Mouse (Mus musculus): ENCODE measurements around the gene Siah1a. TPM values are rescaled to one million over a fixed set of nuclear protein-coding genes. Genes with fewer than 3 reads are reported as not detected.

The Siah1a gene
- 22.2 and 26.8 TPM in 2 replicates for polyA plus RNA-seq (2015; fragmentation: Nextera tagmentation; extraction: Ambion mirVana)

DNA sequence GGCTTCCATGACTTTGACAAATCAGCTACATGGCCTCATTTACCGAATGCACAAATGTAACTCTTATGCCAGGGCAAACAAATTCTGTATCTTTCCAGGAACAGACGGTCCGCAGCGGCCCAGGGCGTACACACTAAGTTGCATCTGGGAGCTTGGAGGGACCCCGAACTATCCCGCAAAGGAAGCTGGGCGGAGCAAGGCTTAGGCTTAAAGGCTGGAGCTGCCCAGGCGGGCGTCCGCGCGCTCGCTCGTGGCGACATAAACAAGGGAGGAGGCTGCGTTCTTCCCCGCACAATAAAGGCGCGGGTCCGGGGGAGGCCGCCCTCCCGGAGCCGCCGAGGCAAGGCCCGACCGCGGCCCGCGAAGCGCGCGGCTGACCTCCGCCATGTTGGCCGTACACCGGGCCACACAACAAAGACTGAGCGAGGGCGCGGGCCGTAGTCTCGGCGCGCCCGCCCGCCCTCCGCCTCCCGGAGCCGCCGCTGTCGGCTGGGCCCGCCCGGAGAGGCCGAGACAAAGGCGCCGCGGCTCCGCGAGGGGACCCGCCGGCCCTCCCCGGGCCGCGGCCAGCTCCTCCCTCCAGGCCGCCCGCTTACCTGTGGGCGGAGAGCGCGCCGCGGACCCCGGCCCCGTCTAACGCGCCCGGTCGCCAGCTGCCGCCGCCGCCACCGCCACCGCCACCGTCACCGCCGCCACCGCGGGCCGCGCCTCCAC is at the start of gene Siah1a, which contains the start of gene Gm10638:
Siah1a (minus strand) TSS at position 714 of the 714 bp plus-strand sequence.
Gm10638 (plus strand) TSS at position 479 of the 714 bp plus-strand sequence.

Other genes with a start within 250 kb of the Siah1a start
- 0.06 and 0.07 TPM in 2 replicates for gene Abcc12, start 165.2 kb downstream of the Siah1a start, polyA plus RNA-seq (2015; fragmentation: Nextera tagmentation; extraction: Ambion mirVana)
- gene Lonp2, start 121.9 kb downstream of the Siah1a start, polyA plus RNA-seq (2015; fragmentation: Nextera tagmentation; extraction: Ambion mirVana): 24.9 and 27.0 TPM in 2 replicates
- gene Gm10638, start 235 bp downstream of the Siah1a start, polyA plus RNA-seq (2015; fragmentation: Nextera tagmentation; extraction: Ambion mirVana): 3.5 and 4.3 TPM in 2 replicates
- 5.5 and 6.4 TPM in 2 replicates for gene N4bp1, start 139.3 kb upstream of the Siah1a start, polyA plus RNA-seq (2015; fragmentation: Nextera tagmentation; extraction: Ambion mirVana)

All from spleen, postnatal 0 days (tissue).